ENCODE assay signal across 8 mouse cellular contexts in genomic region chr3:98339097-98339705, GRCm38 (mm10). TPM values are rescaled to one million over a fixed set of nuclear protein-coding genes. Genes with fewer than 3 reads are reported as not detected.
DNase-seq lines count a peak whose midpoint lies in the region; ATAC-seq and TF ChIP-seq lines count a peak whose summit lies in the region.

No protein-coding gene starts in this region.

- H3K27ac ChIP-seq in embryonic facial prominence, embryonic 10.5 days (replicated peaks), result peak overlapping the region; percentile 91
- 0 out of 2 replicates have a peak overlapping the region, but pooled peaks have one; percentile 35 for H3K27ac ChIP-seq in heart, embryonic 11.5 days (ENCODE audit: low read depth, low read length)
- peak overlapping the region; percentile 92 for H3K27ac ChIP-seq in kidney, embryonic 15.5 days
- H3K27ac ChIP-seq in liver, embryonic 14.5 days, result no peak overlapping the region

- peak; percentile 61 to 62 for DNase-seq in B cell, adult 2 months
- DNase-seq in adrenal gland, adult (ENCODE audit: inconsistent age in 2 of 2, low spot score in 1 of 2), result peak; percentile 42 to 84
- peak; percentile 76 for DNase-seq in embryonic facial prominence, embryonic 10.5 days (ENCODE audit: low spot score)
- peak in 1 of 3 experiments; percentile 13 for DNase-seq in liver, embryonic 14.5 days (ENCODE audit: low read depth in 3 of 3, low spot score in 3 of 3)
- DNase-seq in natural killer cell, adult 2 months (ENCODE audit: low spot score in 2 of 2), result peak; percentile 3 to 20
- DNase-seq in testis, postnatal 14 days (ENCODE audit: low spot score), result peak; percentile 43

- H3K27me3 ChIP-seq in embryonic facial prominence, embryonic 10.5 days (replicated peaks; ENCODE audit: low read depth, poor library complexity, severe bottlenecking), result no peaks in the 10 kb centered on the region
- H3K27me3 ChIP-seq in heart, embryonic 11.5 days (ENCODE audit: control insufficient read depth, insufficient read depth, low read length), result no peaks in the 10 kb centered on the region
- H3K27me3 ChIP-seq in kidney, embryonic 15.5 days, result no peaks in the 10 kb centered on the region
- H3K27me3 ChIP-seq in liver, embryonic 14.5 days (ENCODE audit: control insufficient read depth, insufficient read depth, low read length), result no peaks in the 10 kb centered on the region

- peak overlapping the region; percentile 76 for H3K4me3 ChIP-seq in embryonic facial prominence, embryonic 10.5 days
- peak overlapping the region; percentile 67 for H3K4me3 ChIP-seq in heart, embryonic 11.5 days (ENCODE audit: low read depth, low read length)
- peak overlapping the region; percentile 85 for H3K4me3 ChIP-seq in kidney, embryonic 15.5 days (replicated peaks)
- peak overlapping the region; percentile 69 to 73 for H3K4me3 ChIP-seq in liver, embryonic 14.5 days (ENCODE audit: insufficient read depth in 1 of 2, low read depth in 2 of 2, low read length in 2 of 2)

- peak; percentile 20; the same call in 1 of the 2 replicates for ATAC-seq in heart, embryonic 11.5 days (replicated peaks; ENCODE audit: insufficient number of reproducible peaks, low FRiP score, low TSS enrichment)
- ATAC-seq in kidney, embryonic 15.5 days (replicated peaks; ENCODE audit: low FRiP score), result peak; percentile 57
- peak; percentile 42 for ATAC-seq in liver, embryonic 14.5 days (ENCODE audit: insufficient read depth)

- H3K36me3 ChIP-seq in embryonic facial prominence, embryonic 10.5 days (replicated peaks), result peaks cover 12% of the 10 kb centered on the region
- no peaks in the 10 kb centered on the region for H3K36me3 ChIP-seq in heart, embryonic 11.5 days (ENCODE audit: control insufficient read depth, insufficient read depth, low read length)
- peaks cover 11% of the 10 kb centered on the region; the same call in 1 of the 2 replicates for H3K36me3 ChIP-seq in kidney, embryonic 15.5 days
- H3K36me3 ChIP-seq in liver, embryonic 14.5 days (replicated peaks; ENCODE audit: control insufficient read depth, insufficient read depth, low read depth), result no peaks in the 10 kb centered on the region

- H3K4me1 ChIP-seq in embryonic facial prominence, embryonic 10.5 days, result peaks cover 41% of the 10 kb centered on the region
- peaks cover 5% of the 10 kb centered on the region; the same call in 1 of the 2 replicates for H3K4me1 ChIP-seq in heart, embryonic 11.5 days (ENCODE audit: control insufficient read depth, insufficient read depth, low read length)
- peaks cover 46% of the 10 kb centered on the region for H3K4me1 ChIP-seq in kidney, embryonic 15.5 days
- H3K4me1 ChIP-seq in liver, embryonic 14.5 days (replicated peaks; ENCODE audit: control insufficient read depth in 2 of 2, insufficient read depth in 2 of 2, low read length in 1 of 2), result peaks cover 5 to 34% of the 10 kb centered on the region in 2 experiments

- H3K9me3 ChIP-seq in embryonic facial prominence, embryonic 10.5 days, result no peaks in the 10 kb centered on the region
- no peaks in the 10 kb centered on the region for H3K9me3 ChIP-seq in heart, embryonic 11.5 days (replicated peaks; ENCODE audit: control insufficient read depth, low read length)
- H3K9me3 ChIP-seq in kidney, embryonic 15.5 days (replicated peaks), result no peaks in the 10 kb centered on the region
- no peaks in the 10 kb centered on the region for H3K9me3 ChIP-seq in liver, embryonic 14.5 days (ENCODE audit: control insufficient read depth, low read length)

- no peak for TF ChIP-seq EP300 in liver, embryonic 14.5 days (IDR thresholded peaks at IDR 0.05; ENCODE audit: low read depth)

- peak overlapping the region; percentile 99 for H3K4me2 ChIP-seq in heart, embryonic 11.5 days
- peak overlapping the region; percentile 95 for H3K4me2 ChIP-seq in kidney, embryonic 15.5 days
- peak overlapping the region; percentile 86 for H3K4me2 ChIP-seq in liver, embryonic 14.5 days (ENCODE audit: low read depth)

- under 1% methylated on average over 46 of the region's 46 CpGs for WGBS in embryonic facial prominence, embryonic 10.5 days
- WGBS in heart, embryonic 11.5 days (ENCODE audit: insufficient replicate concordance), result under 1% methylated on average over 46 of the region's 46 CpGs
- under 1% methylated on average over 46 of the region's 46 CpGs for WGBS in kidney, embryonic 15.5 days
- under 1% methylated on average over 46 of the region's 46 CpGs for WGBS in liver, embryonic 14.5 days (ENCODE audit: insufficient replicate concordance)

- H3K9ac ChIP-seq in heart, embryonic 11.5 days (ENCODE audit: low read depth, low read length), result peak overlapping the region; percentile 77
- peak overlapping the region; percentile 75 for H3K9ac ChIP-seq in kidney, embryonic 15.5 days
- peak overlapping the region; percentile 69 for H3K9ac ChIP-seq in liver, embryonic 14.5 days (replicated peaks)

- no peak for TF ChIP-seq CTCF in liver, embryonic 14.5 days (IDR thresholded peaks at IDR 0.05; ENCODE audit: low read depth)

RNA-seq across cellular contexts. Expression of gene Phgdh, which starts 0.6 kb away (rescaled TPM):
- 373 and 379 TPM in 2 replicates for polyA plus RNA-seq in embryonic facial prominence, embryonic 10.5 days (2016; fragmentation: Nextera tagmentation; extraction: Ambion mirVana)
- 116 and 119 TPM in 2 replicates for polyA plus RNA-seq in heart, embryonic 11.5 days (2014; fragmentation: Nextera tagmentation; extraction: Ambion mirVana)
- 485 and 491 TPM in 2 replicates for polyA plus RNA-seq in kidney, embryonic 15.5 days (2015; fragmentation: Nextera tagmentation; extraction: Ambion mirVana)
- polyA plus RNA-seq in liver, embryonic 14.5 days (2012; rRNA removed), result 114 and 121 TPM in 2 replicates
- 207 and 218 TPM in 2 replicates for polyA plus RNA-seq in liver, embryonic 14.5 days (2014; fragmentation: Nextera tagmentation; extraction: Ambion mirVana)

RNA-seq across cellular contexts. Expression of gene Zfp697, which starts 43.1 kb away (rescaled TPM):
- 8.2 and 8.8 TPM in 2 replicates for polyA plus RNA-seq in embryonic facial prominence, embryonic 10.5 days (2016; fragmentation: Nextera tagmentation; extraction: Ambion mirVana)
- 8.2 and 12.1 TPM in 2 replicates for polyA plus RNA-seq in heart, embryonic 11.5 days (2014; fragmentation: Nextera tagmentation; extraction: Ambion mirVana)
- 14.4 and 16.6 TPM in 2 replicates for polyA plus RNA-seq in kidney, embryonic 15.5 days (2015; fragmentation: Nextera tagmentation; extraction: Ambion mirVana)
- 1.4 and 1.7 TPM in 2 replicates for polyA plus RNA-seq in liver, embryonic 14.5 days (2012; rRNA removed)
- 1.6 and 2.4 TPM in 2 replicates for polyA plus RNA-seq in liver, embryonic 14.5 days (2014; fragmentation: Nextera tagmentation; extraction: Ambion mirVana)

RNA-seq across cellular contexts. Expression of gene Hmgcs2, which starts 59.0 kb away (rescaled TPM):
- polyA plus RNA-seq in embryonic facial prominence, embryonic 10.5 days (2016; fragmentation: Nextera tagmentation; extraction: Ambion mirVana), result 1.0 and 1.6 TPM in 2 replicates
- polyA plus RNA-seq in heart, embryonic 11.5 days (2014; fragmentation: Nextera tagmentation; extraction: Ambion mirVana), result 6.5 and 8.1 TPM in 2 replicates
- polyA plus RNA-seq in kidney, embryonic 15.5 days (2015; fragmentation: Nextera tagmentation; extraction: Ambion mirVana), result 8.2 and 12.7 TPM in 2 replicates
- 30.7 and 32.1 TPM in 2 replicates for polyA plus RNA-seq in liver, embryonic 14.5 days (2012; rRNA removed)
- polyA plus RNA-seq in liver, embryonic 14.5 days (2014; fragmentation: Nextera tagmentation; extraction: Ambion mirVana), result 81.2 and 85.7 TPM in 2 replicates
